Mouse (Mus musculus) ES-Bruce4 (cell line): ENCODE data around the gene Kcnd3.

Source experiments
- CTCF ChIP-seq: IDR thresholded peaks from one replicate; pipeline ENCODE4 v1.8.1; 2011; ENCODE audit warnings: low read depth, low read length
- EP300 ChIP-seq: IDR thresholded peaks from 2 replicates; pipeline ENCODE4 v1.6.1; 2011; ENCODE audit warnings: low read depth, low read length; ENCODE audit not compliant: insufficient read depth
- POLR2A ChIP-seq: IDR thresholded peaks from one replicate; pipeline ENCODE4 v1.8.1; 2011; ENCODE audit warnings: low read length; ENCODE audit not compliant: insufficient read depth

- TF ChIP-seq CTCF (no peak), EP300 (0 out of 2 replicates have a peak, but pooled peaks have one; percentile 23), POLR2A (no peak)
These were observed 107.3 kb downstream of the Kcnd3 start for GRCm38 (mm10) chr3:105559456-105559855.
